Mouse (Mus musculus): ENCODE measurements around the gene Rapgef4.

The Rapgef4 gene

GRCm38 (mm10) chr2:72269651-72270341, 288.8 kb downstream of the Rapgef4 start:
- DNase-seq (ENCODE audit: low spot score in 2 of 2) = no peak

- peak in 1 of 2 experiments; percentile 10 for DNase-seq (ENCODE audit: low spot score in 2 of 2)
These were observed 297.3 kb downstream of the Rapgef4 start for GRCm38 (mm10) chr2:72278247-72278873.

- no peak for DNase-seq (ENCODE audit: low spot score in 2 of 2)
These were observed 299.5 kb downstream of the Rapgef4 start for GRCm38 (mm10) chr2:72280524-72280923.

- DNase-seq (ENCODE audit: low spot score in 2 of 2) = peak in 1 of 2 experiments; percentile 50
These were observed 300.9 kb downstream of the Rapgef4 start for GRCm38 (mm10) chr2:72281971-72282370.

GRCm38 (mm10) chr2:72282733-72283132, 301.7 kb downstream of the Rapgef4 start:
- DNase-seq (ENCODE audit: low spot score in 2 of 2) = no peak

- no peak for DNase-seq (ENCODE audit: low spot score in 2 of 2)
These were observed 303.6 kb downstream of the Rapgef4 start for GRCm38 (mm10) chr2:72284689-72285088.

GRCm38 (mm10) chr2:72285256-72285887, 304.3 kb downstream of the Rapgef4 start, which contains the start of gene Map3k20:
Gene Map3k20 (plus strand): TSS chr2:72285637.
- peak; percentile 68 to 78 for DNase-seq (ENCODE audit: low spot score in 2 of 2)

GRCm38 (mm10) chr2:72285888-72286661, 305.0 kb downstream of the Rapgef4 start:
- DNase-seq (ENCODE audit: low spot score in 2 of 2) = no peak

- no peak for DNase-seq (ENCODE audit: low spot score in 2 of 2)
These were observed 306.1 kb downstream of the Rapgef4 start for GRCm38 (mm10) chr2:72287142-72287541.

- no peak for DNase-seq (ENCODE audit: low spot score in 2 of 2)
These were observed 308.0 kb downstream of the Rapgef4 start for GRCm38 (mm10) chr2:72288932-72289534.

- no peak for DNase-seq (ENCODE audit: low spot score in 2 of 2)
These were observed 310.1 kb downstream of the Rapgef4 start for GRCm38 (mm10) chr2:72291103-72291502.

GRCm38 (mm10) chr2:72292573-72292972, 311.5 kb downstream of the Rapgef4 start:
- DNase-seq (ENCODE audit: low spot score in 2 of 2) = no peak

- no peak for DNase-seq (ENCODE audit: low spot score in 2 of 2)
These were observed 314.0 kb downstream of the Rapgef4 start for GRCm38 (mm10) chr2:72294994-72295393.

GRCm38 (mm10) chr2:72296984-72297715, 316.1 kb downstream of the Rapgef4 start:
- DNase-seq (ENCODE audit: low spot score in 2 of 2) = no peak

- DNase-seq (ENCODE audit: low spot score in 2 of 2) = no peak
These were observed 316.7 kb downstream of the Rapgef4 start for GRCm38 (mm10) chr2:72297716-72298082.

- DNase-seq (ENCODE audit: low spot score in 2 of 2) = no peak
These were observed 317.4 kb downstream of the Rapgef4 start for GRCm38 (mm10) chr2:72298406-72298805.

- no peak for DNase-seq (ENCODE audit: low spot score in 2 of 2)
These were observed 320.3 kb downstream of the Rapgef4 start for GRCm38 (mm10) chr2:72301194-72301916.

- no peak for DNase-seq (ENCODE audit: low spot score in 2 of 2)
These were observed 324.7 kb downstream of the Rapgef4 start for GRCm38 (mm10) chr2:72305738-72306137.
